Mouse (Mus musculus): ENCODE measurements at regions not wholly inside any gene's neighbourhood (a gene's known extent, or its start where the extent isn't known, plus 50 kb on each side); places are given as distances from the start of the nearest gene placed in this dataset.

GRCm38 (mm10) chr4:9103958-9104357 is 865.1 kb upstream of the Car8 start:
- TF ChIP-seq GATA1 (IDR thresholded peaks at IDR 0.05; ENCODE audit: borderline replicate concordance, low read length) (no peak), FLI1 (IDR thresholded peaks at IDR 0.05; ENCODE audit: low read length) (no peak)

Measured in megakaryocyte, embryonic 14.5 days (primary cell).